Mouse (Mus musculus) bone marrow, adult 2 months (tissue): ENCODE results near the gene Shq1.

Experiments used
- CTCF ChIP-seq: fragments of 200-500 bp; IDR thresholded peaks from 2 replicates; pipeline ENCODE4 v1.5.1; 2011; ENCODE audit warnings: low read length, control low read depth; ENCODE audit not compliant: control insufficient read depth, insufficient read depth
- POLR2A ChIP-seq: fragments of 200-500 bp; IDR thresholded peaks from 2 replicates; pipeline ENCODE4 v1.6.1; 2011; ENCODE audit warnings: low read depth, mild to moderate bottlenecking, control low read depth, low read length, borderline replicate concordance; ENCODE audit not compliant: control insufficient read depth

DNA sequence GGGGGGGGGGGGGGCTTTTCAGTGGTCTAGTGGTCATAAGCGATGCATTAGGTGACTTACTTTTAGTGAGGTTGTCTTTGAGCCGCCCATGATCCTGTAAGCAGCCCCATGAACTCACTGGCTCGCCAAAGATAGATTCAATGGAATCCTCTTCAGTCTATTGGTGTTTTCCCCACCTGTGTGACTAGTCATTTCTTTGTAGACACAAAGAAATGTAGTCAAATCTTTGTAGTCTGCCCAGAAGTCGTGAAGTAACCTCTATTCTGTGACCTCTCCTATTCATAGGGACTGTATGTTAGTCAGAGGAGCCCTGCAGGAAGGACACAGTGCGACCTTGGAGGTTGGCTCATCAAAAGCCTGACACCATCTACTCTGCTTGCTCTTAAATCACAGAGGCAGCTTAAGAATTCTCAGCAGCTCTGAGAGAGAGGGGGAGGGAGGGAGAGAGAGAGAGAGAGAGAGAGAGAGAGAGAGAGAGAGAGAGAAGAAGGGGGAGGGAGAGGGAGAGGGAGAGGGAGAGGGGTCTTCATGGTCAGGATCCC lies 150.3 kb downstream of the Shq1 start:
- no peak for TF ChIP-seq CTCF
- no peak for TF ChIP-seq POLR2A
